Mouse (Mus musculus): ENCODE results near the gene Polr2f.

Polr2f gene

GRCm38 (mm10) chr15:79122119-79122518 is 18.7 kb upstream of the Polr2f start:
- no peak for DNase-seq (ENCODE audit: low spot score in 2 of 2)

- DNase-seq (ENCODE audit: low spot score in 2 of 2), result no peak
Observed at GRCm38 (mm10) chr15:79122546-79122945, 18.3 kb upstream of the Polr2f start.

GRCm38 (mm10) chr15:79123751-79124150 is 17.1 kb upstream of the Polr2f start:
- no peak for DNase-seq (ENCODE audit: low spot score in 2 of 2)

GRCm38 (mm10) chr15:79124331-79124875 is 16.4 kb upstream of the Polr2f start:
- no peak for DNase-seq (ENCODE audit: low spot score in 2 of 2)

- peak in 1 of 2 experiments; percentile 51 for DNase-seq (ENCODE audit: low spot score in 2 of 2)
Observed at GRCm38 (mm10) chr15:79126217-79126932, 14.4 kb upstream of the Polr2f start.

DNA sequence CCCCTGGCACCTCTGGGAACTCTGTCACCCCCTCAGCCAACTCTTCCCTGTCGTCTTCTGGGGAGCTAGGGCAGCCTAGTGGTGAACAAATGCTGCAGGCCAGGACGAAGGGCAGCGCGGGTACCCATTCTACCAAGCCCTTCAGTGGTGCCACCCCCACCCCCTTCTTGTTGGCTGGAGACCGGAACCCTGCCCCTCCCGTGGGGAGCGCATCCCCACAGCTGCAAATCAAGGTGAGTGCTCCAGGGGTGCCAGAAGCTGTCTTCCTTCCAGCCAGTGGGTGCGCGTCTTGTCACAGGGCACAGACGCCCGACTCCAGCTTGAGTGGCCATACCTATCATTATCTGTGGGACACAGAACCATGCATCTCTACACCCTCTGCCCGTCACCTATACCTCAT is 13.7 kb upstream of the Polr2f start:
- DNase-seq (ENCODE audit: low spot score in 2 of 2), result no peak

DNA sequence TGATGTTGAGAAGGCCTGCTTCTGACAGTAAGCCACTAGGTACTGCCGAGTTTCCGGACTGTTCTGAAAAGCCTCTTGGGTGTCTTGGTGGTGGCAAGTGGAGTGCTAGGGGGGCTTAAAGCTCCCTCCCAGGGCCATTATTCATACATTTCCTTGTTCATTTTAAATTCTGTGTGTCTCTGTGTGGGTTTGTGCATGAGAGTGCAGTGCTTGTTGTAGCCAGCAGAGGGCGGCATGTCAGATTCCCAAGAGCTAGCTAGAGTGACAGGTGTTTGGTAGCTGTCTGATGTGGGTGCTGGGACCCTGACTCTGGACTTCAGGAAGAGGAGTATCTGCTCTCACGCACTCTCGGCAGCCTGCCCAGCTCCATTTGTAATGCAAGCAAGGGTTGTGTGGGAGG is 12.6 kb upstream of the Polr2f start:
- no peak for DNase-seq (ENCODE audit: low spot score in 2 of 2)

- no peak for DNase-seq (ENCODE audit: low spot score in 2 of 2)
Observed at GRCm38 (mm10) chr15:79129311-79129710, 11.5 kb upstream of the Polr2f start.

GRCm38 (mm10) chr15:79130782-79131181 is 10.0 kb upstream of the Polr2f start:
- DNase-seq (ENCODE audit: low spot score in 2 of 2), result no peak

GRCm38 (mm10) chr15:79131442-79131841 is 9.4 kb upstream of the Polr2f start:
- DNase-seq (ENCODE audit: low spot score in 2 of 2), result peak in 1 of 2 experiments; percentile 43

DNA sequence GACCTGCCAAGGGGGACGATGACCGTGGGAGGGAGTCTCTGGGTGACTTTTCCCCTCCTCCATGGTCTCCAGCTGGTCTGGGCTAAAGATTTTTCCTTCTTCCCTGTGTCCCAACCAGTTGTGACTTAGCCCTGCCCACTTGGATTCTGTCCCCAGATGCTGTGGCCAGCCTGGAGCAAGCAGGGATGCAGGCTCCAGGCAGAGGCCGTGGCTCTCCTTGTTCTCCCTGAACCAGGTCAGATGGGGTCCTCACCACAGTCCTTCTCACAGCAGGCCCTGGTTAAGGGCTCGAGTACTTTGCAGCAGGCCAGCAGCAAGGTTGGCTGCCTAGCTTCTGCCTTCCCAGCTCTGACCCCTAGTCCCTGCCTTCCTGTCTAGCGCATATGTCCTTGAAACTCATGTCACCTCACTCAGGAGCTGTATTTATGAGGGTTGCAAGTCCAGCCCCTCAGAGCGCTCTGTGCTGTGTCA is 7.6 kb upstream of the Polr2f start:
- DNase-seq (ENCODE audit: low spot score in 2 of 2), result no peak

DNA sequence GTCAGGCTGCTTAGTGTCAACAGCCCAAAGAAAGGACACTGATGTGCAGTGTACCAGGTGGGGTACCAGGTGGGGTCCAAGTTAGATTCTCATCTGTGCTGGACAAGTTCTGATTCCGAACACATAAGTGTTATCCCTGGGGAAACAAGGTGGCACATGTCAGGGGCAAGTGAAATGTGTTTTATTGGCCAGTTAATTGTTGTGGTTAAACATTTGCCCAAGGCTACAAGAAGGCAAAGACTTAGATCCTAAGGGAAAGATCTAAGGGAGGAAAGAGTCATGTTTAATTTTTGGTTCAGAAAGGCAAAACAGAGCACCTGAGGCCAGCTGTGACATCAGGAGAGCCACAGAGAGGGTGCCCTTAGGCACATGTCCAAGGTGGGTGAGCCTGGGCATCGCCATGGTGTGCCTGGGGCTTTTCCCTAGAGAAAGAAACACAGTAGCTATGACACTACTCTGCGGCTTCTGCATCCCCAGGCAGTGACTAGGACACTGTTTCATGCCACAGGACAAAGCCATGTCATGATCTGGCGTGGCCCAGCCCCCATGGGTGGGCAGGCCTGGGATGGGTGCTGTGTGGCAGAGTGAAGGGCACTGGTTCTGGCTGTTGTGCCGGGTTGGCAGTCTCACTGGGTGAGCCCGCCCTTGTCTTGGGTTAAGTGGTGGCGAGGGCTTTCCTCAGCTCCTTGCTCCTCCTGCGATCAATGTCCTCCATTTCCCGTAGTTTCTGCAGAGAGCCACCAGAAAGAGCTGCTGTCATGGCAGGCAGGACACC is 6.1 kb upstream of the Polr2f start:
- no peak for DNase-seq (ENCODE audit: low spot score in 2 of 2)

- no peak for DNase-seq (ENCODE audit: low spot score in 2 of 2)
Observed at GRCm38 (mm10) chr15:79135332-79135731, 5.5 kb upstream of the Polr2f start.

GRCm38 (mm10) chr15:79135783-79136575 is 4.8 kb upstream of the Polr2f start:
- no peak for DNase-seq (ENCODE audit: low spot score in 2 of 2)

DNA sequence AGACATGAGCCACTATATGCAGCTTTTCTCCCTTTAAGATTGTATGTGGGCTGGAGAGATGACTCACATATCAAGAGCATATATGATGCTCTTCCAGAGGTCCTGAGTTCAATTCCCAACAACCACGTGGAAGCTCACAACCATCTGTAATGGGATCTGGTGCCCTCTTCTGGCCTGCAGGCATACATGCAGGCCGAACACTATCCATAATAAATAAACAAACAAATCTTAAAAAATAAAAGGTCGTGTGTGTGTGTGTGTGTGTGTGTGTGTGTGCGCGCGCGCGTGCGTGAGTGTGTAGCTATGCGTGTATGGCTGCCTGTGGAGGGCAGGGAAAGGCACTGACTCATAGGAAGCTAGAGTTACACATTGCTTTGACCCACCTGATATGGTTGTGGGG is 1.2 kb upstream of the Polr2f start:
- no peak for DNase-seq (ENCODE audit: low spot score in 2 of 2)

- DNase-seq (ENCODE audit: low spot score in 2 of 2), result no peak
Observed at GRCm38 (mm10) chr15:79141566-79141917, 733 bp downstream of the Polr2f start.

DNA sequence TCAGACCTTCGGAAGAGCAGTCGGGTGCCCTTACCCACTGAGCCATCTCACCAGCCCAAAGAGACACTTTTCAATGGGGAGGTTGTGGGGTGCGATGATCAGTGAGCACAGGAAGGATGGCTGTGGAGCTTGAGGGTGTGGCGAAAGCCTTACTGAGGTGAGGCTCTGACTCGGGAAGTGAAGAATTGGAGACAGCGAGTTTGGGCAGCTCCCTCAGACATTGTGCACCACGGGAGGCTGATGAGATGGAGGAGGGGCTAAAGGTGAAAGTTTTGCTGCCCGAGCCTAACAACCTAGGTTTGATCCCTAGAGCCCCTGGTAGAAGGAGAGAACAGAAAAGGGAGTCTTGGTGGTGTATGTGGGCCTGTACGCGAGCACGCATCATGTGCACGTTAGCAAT is 2.5 kb downstream of the Polr2f start:
- no peak for DNase-seq (ENCODE audit: low spot score in 2 of 2)

GRCm38 (mm10) chr15:79144021-79144420 is 3.2 kb downstream of the Polr2f start:
- no peak for DNase-seq (ENCODE audit: low spot score in 2 of 2)

DNA sequence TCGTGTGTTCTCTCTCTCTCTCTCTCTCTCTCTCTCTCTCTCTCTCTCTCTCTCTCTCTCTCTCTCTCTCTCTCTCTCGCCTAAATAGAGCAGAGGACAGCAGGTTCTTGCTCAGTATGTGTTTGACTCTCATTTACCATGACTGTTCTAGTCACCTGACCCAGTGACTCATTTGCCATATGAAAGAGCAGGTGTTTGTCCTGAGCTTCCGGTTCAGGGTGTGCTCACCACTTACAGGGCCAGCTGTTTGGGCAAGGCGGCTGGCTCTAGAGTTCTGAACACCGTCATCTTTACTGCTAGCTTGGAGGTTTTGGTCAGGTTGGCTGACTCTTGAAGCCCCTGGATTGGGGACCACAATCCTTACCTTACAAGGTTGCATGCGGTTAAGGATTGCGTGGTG is 4.7 kb downstream of the Polr2f start:
- no peak for DNase-seq (ENCODE audit: low spot score in 2 of 2)

GRCm38 (mm10) chr15:79148533-79148932 is 7.7 kb downstream of the Polr2f start:
- DNase-seq (ENCODE audit: low spot score in 2 of 2), result peak in 1 of 2 experiments; percentile 81

GRCm38 (mm10) chr15:79151881-79152280 is 11.1 kb downstream of the Polr2f start:
- no peak for DNase-seq (ENCODE audit: low spot score in 2 of 2)

DNA sequence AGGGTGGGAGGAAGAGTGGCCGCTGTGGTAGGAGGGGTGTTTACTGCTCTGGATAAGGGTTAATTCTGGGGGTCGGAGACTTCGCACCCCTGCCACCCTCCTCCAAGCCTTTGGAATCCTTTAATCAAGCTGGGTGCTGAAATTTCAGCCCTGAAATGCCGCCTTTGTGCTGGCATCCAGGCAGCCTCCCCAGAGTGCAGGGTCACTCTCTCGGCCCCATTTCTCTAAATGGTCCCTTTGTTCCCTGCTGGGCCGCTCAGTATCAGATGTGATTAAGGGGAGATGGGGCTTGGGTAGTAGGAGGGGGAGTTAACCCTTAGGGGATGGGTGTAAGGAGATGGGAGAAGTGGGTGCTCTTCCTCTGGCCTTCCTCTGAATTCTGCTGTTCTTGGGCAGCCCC is 11.9 kb downstream of the Polr2f start:
- DNase-seq (ENCODE audit: low spot score in 2 of 2), result peak in 1 of 2 experiments; percentile 38
